Mouse (Mus musculus) heart, postnatal 25 days (tissue): ENCODE measurements around the gene Clip2. TPM values are rescaled to one million over a fixed set of nuclear protein-coding genes. Genes with fewer than 3 reads are reported as not detected.

Experiments used
- DNase-seq: peaks from one replicate; pipeline ENCODE4 v3.0.0; 2022; ENCODE audit warnings: low spot score
- intact Hi-C: fragments of 180-260 bp; cut with DNase I; formaldehyde crosslinking; loops from one replicate; pipeline ENCODE4 v1.15.1; 2025
- total RNA-seq, 2 experiments: library from RNA; stranded (reverse); gene quantifications; 2 replicates each; pipeline ENCODE4 v1.2.3; 2021

Clip2 gene
- total RNA-seq, 2 experiments from 2014 or later = 6.9 to 7.9 TPM

DNA sequence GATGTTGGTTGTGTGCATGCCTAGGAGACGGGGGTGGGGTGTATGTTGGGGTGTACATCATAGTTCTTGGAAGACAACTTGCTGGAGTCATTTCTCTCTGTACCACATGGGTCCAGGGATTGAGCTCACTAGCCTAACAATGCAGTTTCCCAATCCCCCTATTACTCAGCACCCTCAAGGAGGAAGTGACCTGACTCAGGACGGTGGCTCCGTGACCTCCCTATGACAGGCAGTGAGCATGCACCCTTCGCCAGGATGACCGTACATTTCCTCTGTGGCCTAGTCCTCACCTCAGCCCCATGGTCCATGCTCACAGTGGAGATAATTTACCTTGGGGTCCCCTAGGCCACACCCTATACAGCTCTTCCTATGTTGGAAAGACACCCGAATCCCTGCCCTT lies 19.8 kb downstream of the Clip2 start:
- intact Hi-C loops = no loop called here
- DNase-seq = no peak

DNA sequence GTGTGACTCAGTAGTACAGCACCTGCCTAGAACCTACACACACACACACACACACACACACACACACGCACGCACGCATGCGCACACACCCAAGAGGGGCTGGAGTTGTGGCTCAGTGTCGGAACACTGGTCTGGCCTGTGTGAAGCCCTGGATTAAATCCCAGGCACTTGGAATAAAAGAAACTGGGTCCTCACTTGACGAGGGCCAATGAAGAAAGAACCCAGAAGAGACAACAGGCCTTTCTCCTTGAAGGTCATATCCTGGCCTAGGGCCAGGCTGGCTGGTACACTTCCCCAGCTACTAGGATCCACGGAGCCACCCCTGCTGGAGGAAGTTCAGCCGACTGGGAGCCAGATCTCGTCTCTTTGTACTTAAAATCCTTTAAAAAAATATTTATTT lies 20.6 kb downstream of the Clip2 start:
- intact Hi-C loops = no loop called here
- DNase-seq = no peak

DNA sequence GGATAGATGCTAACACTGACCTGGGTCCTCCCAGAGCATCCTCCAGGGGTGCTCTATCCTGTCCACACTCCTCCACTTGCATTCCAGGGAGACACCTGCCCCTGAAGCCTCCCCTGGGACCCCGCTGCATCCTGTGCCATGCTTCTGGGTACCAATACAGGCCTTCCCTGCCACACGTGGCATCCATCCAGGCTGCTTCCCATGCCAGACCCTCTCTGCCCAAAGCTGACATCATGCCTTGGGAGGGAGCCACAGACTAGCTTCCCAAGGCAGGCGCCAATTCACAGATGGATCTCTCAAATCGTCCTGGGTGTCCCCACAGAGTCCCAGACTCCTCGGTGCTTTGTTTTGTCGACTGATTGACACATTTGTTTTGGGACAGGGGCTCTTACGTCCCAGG lies 21.4 kb downstream of the Clip2 start:
- intact Hi-C loops = no loop called here
- DNase-seq = no peak

DNA sequence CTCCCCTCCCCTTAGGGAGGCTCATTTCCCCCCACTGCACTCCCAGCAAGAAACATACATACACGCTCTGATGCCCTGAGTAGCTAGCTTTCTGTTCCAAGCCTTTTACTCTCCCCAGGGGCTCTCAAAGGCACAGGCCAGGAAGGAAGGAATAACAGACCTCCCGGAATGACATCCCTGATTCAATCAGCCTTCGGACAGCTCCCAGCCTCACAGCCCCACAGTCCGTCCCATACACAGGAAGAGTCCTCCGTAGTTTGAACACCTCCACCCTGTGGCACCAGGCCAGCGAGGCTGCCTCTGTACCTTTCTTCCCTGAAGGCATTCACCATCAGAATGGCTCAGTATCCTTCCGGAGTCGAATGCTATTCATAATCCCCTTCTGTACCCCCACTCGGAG lies 23.7 kb downstream of the Clip2 start:
- intact Hi-C loops = loop anchor here (2.0 kb wide), 1 partner anchor 16 kb away; no protein-coding TSS in a partner anchor
- DNase-seq = no peak

GRCm38 (mm10) chr5:134525971-134526711 lies 26.1 kb downstream of the Clip2 start:
- DNase-seq = no peak
- intact Hi-C loops = no loop called here

DNA sequence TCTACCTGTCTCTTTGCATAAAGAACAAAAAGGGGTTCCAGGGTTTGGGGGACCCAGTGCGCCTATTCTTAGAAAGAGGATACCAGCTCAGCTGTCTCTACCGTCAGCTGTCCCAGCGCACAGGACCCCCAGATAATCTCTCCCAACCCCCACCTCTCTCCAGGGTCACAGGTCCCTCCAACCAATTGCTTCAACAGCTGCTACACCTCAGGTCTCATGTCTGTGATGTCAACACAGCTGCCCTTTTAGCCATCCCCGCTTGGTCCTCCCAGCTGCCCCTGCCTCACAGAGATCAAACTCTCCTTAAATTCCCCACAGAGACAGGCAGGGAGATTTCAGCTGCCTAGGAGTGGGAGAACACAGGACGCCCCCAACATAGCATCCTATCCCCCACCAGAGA lies 28.5 kb downstream of the Clip2 start:
- DNase-seq = no peak
- intact Hi-C loops = no loop called here

DNA sequence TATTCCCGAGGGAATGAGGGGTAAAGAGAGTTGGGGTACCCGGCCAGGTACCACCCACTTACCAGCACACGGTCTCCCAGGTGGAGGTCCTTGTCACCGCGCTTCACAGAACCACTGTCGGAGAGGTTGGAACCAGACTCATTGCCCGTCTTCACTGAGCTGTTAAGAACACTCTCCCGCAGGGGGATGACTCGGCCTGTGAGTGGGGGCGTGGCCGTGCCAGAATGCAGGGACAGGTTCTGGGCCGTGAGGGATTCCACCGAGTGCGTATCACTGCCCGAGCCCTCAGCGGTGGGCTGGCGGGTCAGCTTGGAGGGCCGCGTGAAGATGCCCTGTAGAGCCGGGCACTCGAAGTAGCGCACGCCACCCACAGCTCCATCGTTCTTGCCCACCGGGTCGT lies 29.7 kb downstream of the Clip2 start:
- intact Hi-C loops = no loop called here
- DNase-seq = no peak

- no peak for DNase-seq
- intact Hi-C loops = no loop called here
Measured at GRCm38 (mm10) chr5:134521806-134522205, 30.4 kb downstream of the Clip2 start.

GRCm38 (mm10) chr5:134521131-134521530 lies 31.1 kb downstream of the Clip2 start:
- DNase-seq = no peak

GRCm38 (mm10) chr5:134520120-134520519 lies 32.1 kb downstream of the Clip2 start:
- intact Hi-C loops = no loop called here
- DNase-seq = no peak

More at GRCm38 (mm10) chr5:134521131-134521530, 31.1 kb downstream of the Clip2 start:
- intact Hi-C loops = no loop called here

DNA sequence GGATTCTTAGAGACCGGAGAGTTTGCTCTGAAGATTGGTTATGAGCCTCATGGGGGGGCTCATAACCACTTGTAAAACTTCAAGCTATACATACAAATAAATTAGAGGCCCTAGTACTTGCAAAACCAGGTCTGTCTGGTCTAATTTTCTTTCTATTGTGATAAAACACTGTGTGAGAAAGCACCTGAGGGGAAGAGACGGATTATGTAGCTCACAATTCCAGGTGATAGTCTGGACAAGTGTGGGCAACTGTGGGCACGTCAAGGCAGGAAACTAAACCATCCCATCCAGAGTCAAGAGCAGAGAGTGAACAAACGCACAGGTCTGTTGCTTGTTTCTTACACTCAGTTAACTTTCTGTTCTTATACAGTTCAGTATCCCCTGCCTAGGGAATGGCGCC lies 32.8 kb downstream of the Clip2 start:
- intact Hi-C loops = no loop called here
- no peak for DNase-seq

- intact Hi-C loops = no loop called here
- DNase-seq = no peak
Measured at GRCm38 (mm10) chr5:134512086-134512485, 40.1 kb downstream of the Clip2 start.

- intact Hi-C loops = no loop called here
- no peak for DNase-seq
Measured at GRCm38 (mm10) chr5:134510266-134510665, 42.0 kb downstream of the Clip2 start.

DNA sequence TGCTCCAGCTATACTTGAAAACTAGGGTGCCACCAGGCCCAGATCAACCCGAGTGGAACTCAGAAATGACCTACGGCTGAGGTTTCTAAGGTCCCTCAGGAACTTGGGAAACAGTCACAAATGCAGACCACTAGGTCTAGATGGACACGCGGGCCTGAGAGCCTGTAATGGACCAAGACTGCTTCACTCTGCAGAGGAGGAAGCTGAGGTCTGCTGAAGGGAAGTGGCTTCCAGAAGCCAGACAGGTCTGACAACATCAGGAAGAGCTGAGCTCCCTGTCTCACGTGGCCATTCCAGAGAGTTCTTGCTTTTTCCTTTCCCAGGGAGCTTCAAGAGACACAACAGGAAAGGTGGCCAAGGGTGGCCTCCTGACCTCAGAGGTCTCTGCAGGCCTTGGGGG lies 43.3 kb downstream of the Clip2 start:
- no peak for DNase-seq
- intact Hi-C loops = no loop called here

DNA sequence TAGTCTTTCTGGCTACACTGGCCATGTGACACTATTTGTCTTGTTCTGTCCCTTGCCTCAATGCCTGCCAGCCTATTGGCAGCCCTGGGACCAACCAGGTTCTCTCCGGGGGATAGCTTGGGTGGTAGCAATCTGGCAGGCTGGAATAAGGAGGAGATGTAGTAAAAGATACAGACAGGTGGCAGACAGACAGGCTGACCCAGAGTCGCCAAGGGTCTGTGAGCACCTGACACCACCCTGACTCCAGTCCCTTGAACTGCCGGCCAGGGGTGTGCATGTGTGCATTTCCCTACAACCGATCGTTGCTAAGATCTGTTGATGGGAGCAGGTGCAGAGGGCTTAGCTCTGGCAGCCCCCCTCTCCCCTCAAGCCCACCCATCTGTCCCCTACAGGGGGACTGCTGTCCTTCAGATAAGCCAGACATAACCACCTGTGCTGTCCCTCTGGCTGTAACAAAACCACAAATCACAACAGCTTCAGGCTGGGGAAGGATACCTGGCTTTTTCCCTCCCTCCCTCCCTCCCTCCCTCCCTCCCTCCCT lies 44.3 kb downstream of the Clip2 start:
- intact Hi-C loops = loop anchor here (2.0 kb wide), 3 partner anchors 37 to 197 kb away; partner anchors contain the start of gene Rfc2
- DNase-seq = no peak

GRCm38 (mm10) chr5:134507307-134507706 lies 44.9 kb downstream of the Clip2 start:
- DNase-seq = peak; percentile 51
- intact Hi-C loops = loop anchor here (2.0 kb wide), 3 partner anchors 37 to 197 kb away; partner anchors contain the start of gene Rfc2

DNA sequence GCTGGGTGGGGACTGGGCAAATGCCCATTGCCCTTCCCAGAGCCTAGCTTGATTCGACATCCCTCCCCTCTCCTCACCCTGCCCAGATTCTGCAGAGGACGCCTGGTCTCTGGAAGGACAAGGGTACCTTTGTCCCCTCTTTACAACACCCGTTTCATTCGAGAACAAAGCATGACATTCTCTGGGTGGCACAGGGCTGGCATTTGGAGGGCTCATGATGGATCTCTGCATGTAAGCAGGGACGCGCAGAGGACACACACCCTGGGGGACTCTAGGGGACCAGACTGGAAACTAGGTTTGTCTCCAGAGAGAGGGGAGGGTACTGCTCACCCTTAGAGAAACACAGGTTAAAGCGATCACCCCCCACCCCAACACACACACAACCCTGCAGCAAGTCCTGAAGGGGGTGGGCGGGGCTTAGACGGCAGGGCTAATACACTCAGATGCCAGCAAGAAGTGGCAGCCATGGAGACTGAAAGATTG lies 46.4 kb downstream of the Clip2 start:
- intact Hi-C loops = loop anchor here (2.0 kb wide), 3 partner anchors 39 to 199 kb away; partner anchors contain the start of gene Rfc2
- DNase-seq = no peak

DNA sequence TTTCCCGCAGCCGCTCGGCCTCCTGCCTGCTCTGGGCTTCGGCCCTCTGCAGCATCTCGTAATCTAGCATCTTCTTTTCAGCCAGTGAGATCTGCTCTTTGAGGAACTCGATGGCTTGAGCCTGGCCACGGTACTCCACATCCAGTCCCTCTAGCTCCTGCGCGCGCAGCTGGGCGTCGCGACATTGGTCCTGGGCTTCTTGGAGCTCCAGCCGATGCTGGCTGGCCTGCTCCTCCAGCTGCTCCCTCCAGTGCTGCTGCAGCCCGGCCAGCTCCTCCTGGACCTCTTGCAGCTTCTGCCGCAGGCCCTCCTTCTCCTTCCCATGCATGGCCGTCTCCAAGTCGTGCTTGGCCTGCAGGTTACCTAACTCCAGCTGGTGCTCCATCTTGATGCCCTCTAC lies 49.6 kb downstream of the Clip2 start:
- intact Hi-C loops = no loop called here
- DNase-seq = no peak

GRCm38 (mm10) chr5:134501453-134501852 lies 50.8 kb downstream of the Clip2 start:
- DNase-seq = no peak

DNA sequence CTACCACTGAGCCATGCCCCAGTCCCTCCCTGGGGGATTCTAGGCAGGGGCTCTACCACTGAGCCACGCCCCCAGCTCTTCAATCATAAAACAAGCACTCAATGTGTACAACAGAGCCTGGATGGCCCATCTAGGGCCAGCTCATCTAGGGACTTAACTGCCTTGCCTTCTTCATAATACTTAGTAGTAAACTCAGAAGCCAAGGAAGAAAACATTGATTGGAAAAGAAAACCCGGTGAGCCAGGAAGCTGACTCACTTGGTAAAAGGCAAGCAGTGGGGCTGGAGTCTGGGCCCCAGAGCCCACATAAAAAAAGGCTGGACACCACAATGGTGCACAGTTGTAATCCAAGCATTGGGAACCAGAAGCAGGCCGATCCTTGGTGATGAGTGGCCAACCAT lies 51.6 kb downstream of the Clip2 start:
- DNase-seq = no peak
- intact Hi-C loops = no loop called here

More at GRCm38 (mm10) chr5:134501453-134501852, 50.8 kb downstream of the Clip2 start:
- intact Hi-C loops = no loop called here

GRCm38 (mm10) chr5:134500062-134500461 lies 52.2 kb downstream of the Clip2 start:
- DNase-seq = no peak
- intact Hi-C loops = no loop called here
